Mouse (Mus musculus) testis, adult 2 months (tissue): Measurements from ENCODE around the gene Efemp2.

Experiments
- CTCF ChIP-seq: fragments of 200-500 bp; IDR thresholded peaks from 2 replicates; pipeline ENCODE4 v1.5.1; 2012; ENCODE audit warnings: low read depth, mild to moderate bottlenecking, inconsistent platforms, low read length, moderate library complexity; ENCODE audit not compliant: control insufficient read depth, insufficient read depth, insufficient replicate concordance
- POLR2A ChIP-seq: fragments of 200-500 bp; IDR thresholded peaks from 2 replicates; pipeline ENCODE4 v1.6.1; 2012; ENCODE audit warnings: low read depth, mild to moderate bottlenecking, inconsistent platforms, low read length, moderate library complexity; ENCODE audit not compliant: control insufficient read depth

DNA sequence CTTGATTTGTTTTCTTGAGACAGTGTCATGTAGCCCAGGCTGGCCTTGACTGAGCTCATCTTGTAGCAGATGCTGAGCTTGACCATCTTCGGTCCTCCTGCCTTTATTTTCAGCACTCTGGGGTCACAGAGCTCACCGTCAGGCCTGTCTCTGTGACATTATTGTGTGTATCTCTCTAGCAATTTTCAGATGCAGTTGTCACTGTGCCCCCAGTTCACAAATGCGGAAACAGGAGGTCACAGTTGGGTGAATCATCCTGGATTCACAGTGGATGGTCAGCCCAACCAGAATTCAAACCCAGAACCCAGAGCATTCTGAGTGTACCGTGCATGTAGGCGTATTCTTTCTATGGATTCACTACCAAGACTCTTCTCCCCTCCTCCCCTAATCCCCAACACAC, 28.0 kb upstream of the Efemp2 start:
- TF ChIP-seq CTCF (no peak), POLR2A (no peak)
